Mouse (Mus musculus) liver, postnatal 0 days (tissue): ENCODE measurements at regions not wholly inside any gene's neighbourhood (a gene's known extent, or its start where the extent isn't known, plus 50 kb on each side); places are given as distances from the start of the nearest gene placed in this dataset.

Experiments
- CTCF ChIP-seq: sonication (generic); IDR thresholded peaks from 2 replicates; pipeline ENCODE4 v1.5.1; 2016; ENCODE audit warnings: antibody characterized with exemption, low read depth
- EP300 ChIP-seq: IDR thresholded peaks from 2 replicates; pipeline ENCODE4 v1.6.1; 2016; ENCODE audit warnings: antibody characterized with exemption, low read depth, mild to moderate bottlenecking

GRCm38 (mm10) chr3:60804711-60805293, 197.8 kb upstream of the P2ry1 start:
- no peak for TF ChIP-seq CTCF
- TF ChIP-seq EP300, result no peak
